Mouse (Mus musculus): ENCODE results near the gene Rgs7. TPM values are rescaled to one million over a fixed set of nuclear protein-coding genes. Genes with fewer than 3 reads are reported as not detected.

Rgs7 gene
- polyA plus RNA-seq, 1 experiment from 2014 or later, result 15.0 TPM

- Histone ChIP-seq H3K9me3 (ENCODE audit: control insufficient read depth, low read length) (no peaks in the 10 kb centered on the region), H3K4me3 (ENCODE audit: low read depth, low read length) (no peak overlapping the region), H3K27me3 (ENCODE audit: control insufficient read depth, insufficient read depth, low read length) (no peaks in the 10 kb centered on the region), H3K9ac (ENCODE audit: low read length) (no peak overlapping the region), H3K4me1 (ENCODE audit: control insufficient read depth, insufficient read depth, low read length) (no peaks in the 10 kb centered on the region), H3K36me3 (ENCODE audit: control insufficient read depth, insufficient read depth, low read length) (no peaks in the 10 kb centered on the region), H3K27ac (ENCODE audit: low read depth, low read length) (no peak overlapping the region), H3K4me2 (ENCODE audit: low read depth) (no peak overlapping the region)
- WGBS, result 67% methylated on average over 1 of the region's 1 CpGs
- ATAC-seq (ENCODE audit: insufficient read depth, low FRiP score, low TSS enrichment) (no peak), DNase-seq (ENCODE audit: low spot score) (no peak)
Measured at GRCm38 (mm10) chr1:175442939-175443338, 49.4 kb downstream of the Rgs7 start.

GRCm38 (mm10) chr1:175442025-175442424 is 50.3 kb downstream of the Rgs7 start:
- Histone ChIP-seq H3K9ac (ENCODE audit: low read length) (no peak overlapping the region), H3K27ac (ENCODE audit: low read depth, low read length) (no peak overlapping the region), H3K4me1 (ENCODE audit: control insufficient read depth, insufficient read depth, low read length) (no peaks in the 10 kb centered on the region), H3K9me3 (ENCODE audit: control insufficient read depth, low read length) (no peaks in the 10 kb centered on the region), H3K4me3 (ENCODE audit: low read depth, low read length) (no peak overlapping the region), H3K4me2 (ENCODE audit: low read depth) (no peak overlapping the region), H3K36me3 (ENCODE audit: control insufficient read depth, insufficient read depth, low read length) (no peaks in the 10 kb centered on the region), H3K27me3 (ENCODE audit: control insufficient read depth, insufficient read depth, low read length) (no peaks in the 10 kb centered on the region)
- DNase-seq (ENCODE audit: low spot score), result no peak
- ATAC-seq (ENCODE audit: insufficient read depth, low FRiP score, low TSS enrichment), result no peak
- 85% methylated on average over 6 of the region's 6 CpGs for WGBS

GRCm38 (mm10) chr1:175433622-175434204 is 58.6 kb downstream of the Rgs7 start:
- DNase-seq (ENCODE audit: low spot score) (no peak), ATAC-seq (ENCODE audit: insufficient read depth, low FRiP score, low TSS enrichment) (no peak)
- no peaks in the 10 kb centered on the region for H3K27me3 ChIP-seq (ENCODE audit: control insufficient read depth, insufficient read depth, low read length)
- no peaks in the 10 kb centered on the region for H3K36me3 ChIP-seq (ENCODE audit: control insufficient read depth, insufficient read depth, low read length)
- H3K4me3 ChIP-seq (ENCODE audit: low read depth, low read length), result no peak overlapping the region
- WGBS, result 86% methylated on average over 14 of the region's 14 CpGs
- no peak overlapping the region for H3K4me2 ChIP-seq (ENCODE audit: low read depth)
- no peaks in the 10 kb centered on the region for H3K4me1 ChIP-seq (ENCODE audit: control insufficient read depth, insufficient read depth, low read length)
- H3K9ac ChIP-seq (ENCODE audit: low read length), result no peak overlapping the region
- no peak overlapping the region for H3K27ac ChIP-seq (ENCODE audit: low read depth, low read length)
- no peaks in the 10 kb centered on the region for H3K9me3 ChIP-seq (ENCODE audit: control insufficient read depth, low read length)

DNA sequence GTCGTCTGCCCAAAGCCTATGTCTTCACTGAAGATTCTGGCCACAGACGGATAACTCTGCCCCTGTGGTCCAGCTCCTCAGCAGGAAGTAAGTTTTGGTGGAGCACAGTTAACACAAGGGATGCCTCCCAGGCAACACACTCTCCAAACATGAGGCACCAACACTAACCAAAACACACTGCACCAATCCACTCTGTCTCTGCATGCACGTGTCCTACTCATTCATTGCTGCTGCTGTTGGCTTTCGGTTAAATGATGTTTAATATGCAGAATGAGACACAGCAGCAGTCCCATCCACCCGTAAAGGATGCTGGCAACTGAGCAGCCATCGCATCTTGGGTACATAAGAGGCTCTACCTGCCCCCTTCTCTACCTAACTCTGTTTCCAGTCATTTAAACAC is 59.2 kb downstream of the Rgs7 start:
- H3K4me2 ChIP-seq (ENCODE audit: low read depth), result no peak overlapping the region
- H3K9me3 ChIP-seq (ENCODE audit: control insufficient read depth, low read length), result no peaks in the 10 kb centered on the region
- H3K36me3 ChIP-seq (ENCODE audit: control insufficient read depth, insufficient read depth, low read length), result no peaks in the 10 kb centered on the region
- no peaks in the 10 kb centered on the region for H3K4me1 ChIP-seq (ENCODE audit: control insufficient read depth, insufficient read depth, low read length)
- WGBS, result 82% methylated on average over 6 of the region's 6 CpGs
- no peaks in the 10 kb centered on the region for H3K27me3 ChIP-seq (ENCODE audit: control insufficient read depth, insufficient read depth, low read length)
- DNase-seq (ENCODE audit: low spot score), result no peak
- H3K9ac ChIP-seq (ENCODE audit: low read length), result no peak overlapping the region
- no peak overlapping the region for H3K4me3 ChIP-seq (ENCODE audit: low read depth, low read length)
- no peak overlapping the region for H3K27ac ChIP-seq (ENCODE audit: low read depth, low read length)
- no peak for ATAC-seq (ENCODE audit: insufficient read depth, low FRiP score, low TSS enrichment)

GRCm38 (mm10) chr1:175431356-175432053 is 60.8 kb downstream of the Rgs7 start:
- ATAC-seq (ENCODE audit: insufficient read depth, low FRiP score, low TSS enrichment) (no peak), DNase-seq (ENCODE audit: low spot score) (peak; percentile 35)
- no peaks in the 10 kb centered on the region for H3K36me3 ChIP-seq (ENCODE audit: control insufficient read depth, insufficient read depth, low read length)
- no peak overlapping the region for H3K4me3 ChIP-seq (ENCODE audit: low read depth, low read length)
- no peak overlapping the region for H3K27ac ChIP-seq (ENCODE audit: low read depth, low read length)
- WGBS, result 39% methylated on average over 4 of the region's 4 CpGs
- H3K4me1 ChIP-seq (ENCODE audit: control insufficient read depth, insufficient read depth, low read length), result no peaks in the 10 kb centered on the region
- H3K4me2 ChIP-seq (ENCODE audit: low read depth), result no peak overlapping the region
- no peaks in the 10 kb centered on the region for H3K9me3 ChIP-seq (ENCODE audit: control insufficient read depth, low read length)
- no peak overlapping the region for H3K9ac ChIP-seq (ENCODE audit: low read length)
- no peaks in the 10 kb centered on the region for H3K27me3 ChIP-seq (ENCODE audit: control insufficient read depth, insufficient read depth, low read length)

- DNase-seq (ENCODE audit: low spot score) (no peak), ATAC-seq (ENCODE audit: insufficient read depth, low FRiP score, low TSS enrichment) (no peak)
- Histone ChIP-seq H3K36me3 (ENCODE audit: control insufficient read depth, insufficient read depth, low read length) (no peaks in the 10 kb centered on the region), H3K9me3 (ENCODE audit: control insufficient read depth, low read length) (no peaks in the 10 kb centered on the region), H3K4me2 (ENCODE audit: low read depth) (no peak overlapping the region), H3K4me1 (ENCODE audit: control insufficient read depth, insufficient read depth, low read length) (no peaks in the 10 kb centered on the region), H3K27me3 (ENCODE audit: control insufficient read depth, insufficient read depth, low read length) (no peaks in the 10 kb centered on the region), H3K27ac (ENCODE audit: low read depth, low read length) (no peak overlapping the region), H3K4me3 (ENCODE audit: low read depth, low read length) (no peak overlapping the region), H3K9ac (ENCODE audit: low read length) (no peak overlapping the region)
- WGBS, result 86% methylated on average over 2 of the region's 2 CpGs
Measured at GRCm38 (mm10) chr1:175427112-175427511, 65.2 kb downstream of the Rgs7 start.

DNA sequence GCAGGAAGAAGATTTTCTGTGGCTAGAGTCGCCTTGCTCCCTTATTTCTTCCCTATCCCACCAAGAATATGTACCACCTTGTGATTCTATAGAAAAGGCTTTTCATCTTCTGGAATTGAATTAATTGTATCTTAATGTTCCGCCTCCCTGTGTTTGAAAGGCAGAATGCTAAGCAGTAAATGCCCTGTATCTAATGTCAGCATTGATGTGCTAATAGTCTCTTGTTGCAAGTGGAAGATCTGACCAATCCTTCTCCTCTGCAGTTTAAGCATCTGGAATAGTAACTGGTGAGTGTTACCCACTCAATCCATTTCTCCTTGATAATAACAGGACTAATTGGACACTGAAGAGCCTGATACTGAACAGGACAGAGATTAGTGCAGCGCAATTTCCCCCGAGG is 65.9 kb downstream of the Rgs7 start:
- ATAC-seq (ENCODE audit: insufficient read depth, low FRiP score, low TSS enrichment) (peak; percentile 46; the same call in 1 of the 2 replicates), DNase-seq (ENCODE audit: low spot score) (no peak)
- Histone ChIP-seq H3K9me3 (ENCODE audit: control insufficient read depth, low read length) (no peaks in the 10 kb centered on the region), H3K4me1 (ENCODE audit: control insufficient read depth, insufficient read depth, low read length) (no peaks in the 10 kb centered on the region), H3K36me3 (ENCODE audit: control insufficient read depth, insufficient read depth, low read length) (no peaks in the 10 kb centered on the region), H3K27ac (ENCODE audit: low read depth, low read length) (no peak overlapping the region), H3K4me2 (ENCODE audit: low read depth) (no peak overlapping the region), H3K9ac (ENCODE audit: low read length) (no peak overlapping the region), H3K4me3 (ENCODE audit: low read depth, low read length) (no peak overlapping the region), H3K27me3 (ENCODE audit: control insufficient read depth, insufficient read depth, low read length) (no peaks in the 10 kb centered on the region)
- WGBS, result 62% methylated on average over 4 of the region's 4 CpGs

GRCm38 (mm10) chr1:175420883-175421282 is 71.4 kb downstream of the Rgs7 start:
- 93% methylated on average over 4 of the region's 4 CpGs for WGBS
- Histone ChIP-seq H3K27me3 (ENCODE audit: control insufficient read depth, insufficient read depth, low read length) (no peaks in the 10 kb centered on the region), H3K9me3 (ENCODE audit: control insufficient read depth, low read length) (no peaks in the 10 kb centered on the region), H3K4me2 (ENCODE audit: low read depth) (no peak overlapping the region), H3K36me3 (ENCODE audit: control insufficient read depth, insufficient read depth, low read length) (no peaks in the 10 kb centered on the region), H3K9ac (ENCODE audit: low read length) (no peak overlapping the region), H3K4me3 (ENCODE audit: low read depth, low read length) (no peak overlapping the region), H3K4me1 (ENCODE audit: control insufficient read depth, insufficient read depth, low read length) (no peaks in the 10 kb centered on the region), H3K27ac (ENCODE audit: low read depth, low read length) (no peak overlapping the region)
- DNase-seq (ENCODE audit: low spot score) (no peak), ATAC-seq (ENCODE audit: insufficient read depth, low FRiP score, low TSS enrichment) (no peak)

- no peak for ATAC-seq (ENCODE audit: insufficient read depth, low FRiP score, low TSS enrichment)
- no peaks in the 10 kb centered on the region for H3K27me3 ChIP-seq (ENCODE audit: control insufficient read depth, insufficient read depth, low read length)
- no peaks in the 10 kb centered on the region for H3K4me1 ChIP-seq (ENCODE audit: control insufficient read depth, insufficient read depth, low read length)
- WGBS, result 70% methylated on average over 9 of the region's 9 CpGs
- no peak overlapping the region for H3K4me3 ChIP-seq (ENCODE audit: low read depth, low read length)
- H3K9ac ChIP-seq (ENCODE audit: low read length), result no peak overlapping the region
- H3K9me3 ChIP-seq (ENCODE audit: control insufficient read depth, low read length), result no peaks in the 10 kb centered on the region
- H3K27ac ChIP-seq (ENCODE audit: low read depth, low read length), result no peak overlapping the region
- no peak overlapping the region for H3K4me2 ChIP-seq (ENCODE audit: low read depth)
- H3K36me3 ChIP-seq (ENCODE audit: control insufficient read depth, insufficient read depth, low read length), result no peaks in the 10 kb centered on the region
- DNase-seq (ENCODE audit: low spot score), result no peak
Measured at GRCm38 (mm10) chr1:175415728-175416127, 76.6 kb downstream of the Rgs7 start.

Measured in neural tube, embryonic 11.5 days (tissue).